Mouse (Mus musculus): ENCODE measurements around the gene Cxcr5. TPM values are rescaled to one million over a fixed set of nuclear protein-coding genes. Genes with fewer than 3 reads are reported as not detected.

Gene Cxcr5
- total RNA-seq, 2 experiments from 2014 or later: 0.23 TPM; not detected in 1

DNA sequence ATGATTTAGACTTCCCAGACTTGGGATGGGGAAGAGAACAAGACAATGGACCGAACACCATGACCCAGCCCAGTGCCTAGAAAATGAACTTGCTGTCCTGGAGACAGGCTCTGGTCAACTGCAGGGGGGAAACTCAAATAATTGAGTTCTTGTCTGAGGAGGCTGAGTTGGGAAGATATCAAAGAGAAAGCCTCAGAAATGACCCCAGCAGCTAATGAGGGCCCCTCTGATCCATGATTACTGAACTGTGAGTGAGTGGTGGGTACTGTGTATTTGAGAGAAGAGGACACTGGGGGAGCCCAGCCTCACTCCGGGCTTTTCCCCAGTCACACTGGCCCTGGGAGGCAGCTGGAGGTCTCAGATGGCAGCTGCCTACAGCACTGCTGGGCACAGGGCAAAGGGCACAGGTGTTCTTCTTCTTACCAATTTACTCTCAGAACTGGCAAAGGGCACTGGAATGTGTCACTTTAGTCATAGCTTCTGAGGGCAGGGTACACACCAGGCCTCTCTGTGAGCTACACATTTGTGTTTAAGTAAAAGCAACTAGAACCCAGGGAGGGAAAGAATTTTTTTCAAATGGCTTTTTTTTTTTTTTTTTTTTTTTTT is 21.8 kb downstream of the Cxcr5 start:
- no peak for DNase-seq (ENCODE audit: low spot score in 2 of 2)

DNA sequence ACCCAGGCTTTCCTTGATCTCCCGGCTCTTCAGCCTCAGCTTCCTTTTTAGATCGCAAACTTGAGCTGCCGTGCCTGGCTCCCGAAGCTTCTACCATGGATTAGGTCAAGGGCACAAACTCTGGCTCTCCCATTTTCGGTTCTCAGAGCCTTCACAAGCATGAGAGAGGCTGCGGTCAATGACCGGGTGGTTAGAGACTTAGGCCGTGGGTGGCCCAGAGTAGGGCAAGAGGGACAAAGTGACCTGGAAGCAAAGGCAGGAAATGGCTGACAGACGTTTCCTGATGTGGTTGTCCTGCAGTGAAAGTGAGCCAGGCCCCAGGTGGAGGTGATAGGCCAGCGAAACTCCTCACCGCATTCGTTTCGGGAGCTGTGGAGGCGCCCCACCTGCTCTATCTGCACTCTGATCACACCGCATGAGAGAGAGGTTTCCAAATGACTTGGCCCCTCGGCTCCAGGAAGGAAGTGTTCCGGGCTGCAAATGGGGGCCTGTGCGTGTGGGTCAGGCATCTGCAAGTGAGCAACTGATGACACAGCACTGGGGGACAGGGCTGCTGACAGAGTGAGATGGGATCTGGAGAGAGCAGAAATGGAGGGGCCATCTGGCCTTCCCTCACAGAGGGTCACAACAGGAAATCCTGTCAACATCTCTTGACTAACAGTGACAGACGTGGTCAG is 23.9 kb downstream of the Cxcr5 start:
- DNase-seq (ENCODE audit: low spot score in 2 of 2): no peak

DNA sequence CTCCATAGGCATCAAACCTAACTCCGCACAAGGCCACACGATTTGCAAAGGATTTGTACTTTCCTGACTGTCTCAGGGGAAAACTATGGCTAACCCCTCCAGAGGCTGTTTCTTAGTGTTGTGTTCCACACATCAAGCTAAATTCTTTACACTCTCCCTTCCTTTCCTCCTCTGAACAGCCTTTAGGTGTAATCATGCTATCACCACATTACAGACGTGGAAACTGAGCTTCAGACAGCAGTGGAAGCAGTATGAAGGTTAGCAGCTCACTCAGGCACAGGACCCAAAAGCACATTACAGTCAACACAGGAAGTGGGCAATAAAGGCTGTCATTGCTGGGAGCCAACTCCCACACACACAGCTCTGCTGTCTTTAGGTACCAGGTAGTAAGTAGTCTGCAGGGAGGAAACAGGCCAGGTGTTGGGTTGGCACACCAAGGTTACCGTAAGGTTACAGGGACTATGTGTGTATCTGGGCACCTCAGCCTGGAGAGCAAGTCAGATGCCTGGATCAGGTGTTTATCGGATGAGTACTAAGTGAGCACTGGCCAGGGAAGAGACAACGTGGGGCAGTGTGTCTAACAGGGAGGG is 28.6 kb downstream of the Cxcr5 start:
- DNase-seq (ENCODE audit: low spot score in 2 of 2): no peak

DNA sequence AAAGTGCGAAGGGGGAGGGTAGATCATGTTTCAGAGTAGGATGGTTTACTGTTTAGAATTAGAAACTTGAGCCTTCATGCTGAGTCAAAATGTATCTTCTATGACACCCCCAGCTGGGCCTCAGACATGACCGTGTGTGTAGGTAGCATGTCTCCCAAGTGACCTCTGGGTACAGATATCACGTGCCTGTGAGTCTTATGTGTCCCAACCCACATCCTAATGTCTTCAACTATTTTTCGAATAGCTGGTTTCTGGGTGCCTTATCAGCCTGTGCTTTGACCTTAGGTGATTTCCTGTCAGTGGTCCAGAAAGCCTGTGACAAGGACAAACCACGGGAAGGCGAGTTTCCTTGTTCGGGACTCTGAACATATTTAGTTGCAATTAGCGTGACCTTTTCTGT is 33.3 kb downstream of the Cxcr5 start:
- DNase-seq (ENCODE audit: low spot score in 2 of 2): no peak

DNA sequence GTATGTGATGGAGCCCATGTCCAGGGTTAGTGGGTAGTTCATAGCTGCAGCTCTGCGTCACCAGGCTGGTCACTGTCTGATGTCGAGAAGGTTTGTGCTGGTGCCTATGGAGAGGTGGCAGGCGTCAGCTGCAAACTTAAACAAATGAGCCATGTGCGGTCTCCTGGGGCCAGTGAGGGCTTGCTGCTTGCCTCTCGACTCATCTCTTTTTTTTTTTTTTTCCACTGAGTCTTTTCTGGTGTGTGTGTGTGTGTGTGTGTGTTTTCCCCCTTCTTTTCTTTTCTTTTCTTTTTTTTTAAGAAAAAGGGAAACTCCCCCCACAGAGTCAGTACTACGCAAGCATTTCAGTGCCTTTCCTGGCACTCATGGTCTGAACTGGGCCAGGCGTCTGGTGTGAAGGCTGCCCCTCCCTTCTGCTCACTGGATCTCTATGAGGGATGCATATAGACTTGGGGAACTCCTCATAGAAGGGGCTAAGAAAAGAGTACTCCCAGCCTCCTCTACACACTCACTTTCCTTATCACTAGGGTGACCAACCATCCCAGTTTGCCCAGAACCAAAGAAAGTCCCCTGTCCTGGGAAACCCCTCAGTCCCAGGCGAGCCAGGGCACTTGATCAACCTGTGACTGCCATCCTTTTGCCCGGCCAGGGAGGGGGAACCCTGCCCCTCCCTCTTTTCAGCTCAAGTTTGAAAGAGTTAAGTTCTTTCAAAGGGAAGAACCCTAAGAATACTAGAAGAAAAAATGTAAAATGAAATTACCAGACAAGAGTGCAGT is 35.2 kb downstream of the Cxcr5 start:
- no peak for DNase-seq (ENCODE audit: low spot score in 2 of 2)

DNA sequence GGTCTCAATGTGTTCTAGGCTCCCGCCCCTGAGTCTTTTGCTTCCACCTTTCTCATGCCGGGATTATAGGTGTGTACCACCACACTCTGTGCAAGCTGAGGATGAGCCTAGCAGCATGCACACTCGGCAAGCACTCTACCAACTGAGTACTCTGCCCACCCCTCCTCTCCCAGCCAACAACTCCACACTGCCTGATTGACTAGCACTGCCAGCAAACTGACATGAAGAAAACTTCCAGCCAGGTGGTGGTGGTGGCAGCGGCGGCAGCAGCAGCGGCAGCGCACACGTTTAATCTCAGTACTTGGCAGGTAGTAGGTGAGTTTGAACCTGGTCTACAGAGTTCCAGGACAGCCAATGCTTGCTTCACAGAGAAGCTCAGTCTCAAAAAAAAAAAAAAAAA is 36.1 kb downstream of the Cxcr5 start:
- DNase-seq (ENCODE audit: low spot score in 2 of 2): no peak

DNA sequence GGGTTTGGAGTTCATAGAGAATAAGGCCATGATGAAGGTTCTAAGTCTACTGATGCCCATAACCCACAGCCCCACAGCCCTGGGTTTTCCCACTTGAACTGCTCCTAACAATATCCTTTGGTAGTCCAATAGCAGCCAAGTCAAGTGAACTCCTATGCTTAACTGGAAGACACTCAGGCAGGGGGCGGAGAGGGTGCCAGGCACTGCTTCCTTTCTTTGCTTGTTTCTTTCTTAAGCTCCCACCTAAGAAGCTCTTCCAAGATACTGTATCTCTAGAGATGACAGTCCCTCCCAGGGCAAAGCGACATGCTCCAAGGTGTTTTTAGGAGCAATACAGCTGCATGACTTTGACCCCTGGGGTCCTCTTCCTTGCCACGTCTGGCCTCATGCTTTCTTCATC is 36.7 kb downstream of the Cxcr5 start:
- no peak for DNase-seq (ENCODE audit: low spot score in 2 of 2)

DNA sequence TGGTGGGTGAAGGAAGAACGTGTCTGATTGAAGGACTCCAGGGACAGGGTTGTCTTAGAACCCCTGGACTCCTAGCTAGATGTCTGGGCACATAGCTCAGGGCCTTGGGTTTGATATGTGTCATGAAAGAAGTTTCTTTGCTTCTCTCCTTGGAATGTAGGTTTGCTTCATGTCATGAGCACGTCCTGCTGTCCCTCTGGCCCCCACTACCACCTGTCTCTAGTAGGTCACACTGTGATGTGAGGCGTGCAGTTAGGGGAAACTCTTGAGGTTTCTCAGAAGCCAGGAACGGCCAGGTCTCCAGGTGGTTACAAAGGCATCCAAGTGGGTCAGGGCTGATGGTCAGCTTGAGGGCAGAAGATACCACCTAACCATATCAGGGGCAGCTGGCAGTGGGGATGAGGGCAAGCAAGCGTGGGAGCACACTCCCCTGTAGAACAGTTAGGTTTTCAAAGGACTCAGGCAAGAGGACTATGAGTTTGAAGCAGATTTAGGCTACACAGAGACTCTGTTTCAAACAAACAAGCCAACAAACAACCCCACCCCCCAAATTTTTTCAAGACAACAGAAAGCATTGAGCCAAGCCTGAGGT is 37.3 kb downstream of the Cxcr5 start:
- no peak for DNase-seq (ENCODE audit: low spot score in 2 of 2)

DNA sequence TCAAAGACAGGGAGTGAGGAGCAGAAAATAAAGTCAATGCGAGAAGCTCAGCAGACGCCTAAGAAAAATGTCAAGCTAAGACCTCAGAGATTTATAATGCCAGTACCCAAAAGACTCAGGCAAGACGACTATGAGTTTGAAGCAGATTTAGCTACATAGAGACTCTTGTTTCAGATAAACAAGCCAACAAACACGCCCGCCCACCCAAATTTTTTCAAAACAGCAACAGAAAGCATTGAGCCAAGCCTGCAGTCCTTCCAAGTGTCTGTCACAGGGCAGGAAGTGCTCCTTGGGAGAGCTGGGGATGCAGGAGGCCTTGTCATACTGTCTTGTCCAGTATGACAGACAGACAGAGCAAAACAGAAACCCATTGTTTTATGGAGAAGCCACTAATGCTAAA is 38.0 kb downstream of the Cxcr5 start:
- no peak for DNase-seq (ENCODE audit: low spot score in 2 of 2)

DNA sequence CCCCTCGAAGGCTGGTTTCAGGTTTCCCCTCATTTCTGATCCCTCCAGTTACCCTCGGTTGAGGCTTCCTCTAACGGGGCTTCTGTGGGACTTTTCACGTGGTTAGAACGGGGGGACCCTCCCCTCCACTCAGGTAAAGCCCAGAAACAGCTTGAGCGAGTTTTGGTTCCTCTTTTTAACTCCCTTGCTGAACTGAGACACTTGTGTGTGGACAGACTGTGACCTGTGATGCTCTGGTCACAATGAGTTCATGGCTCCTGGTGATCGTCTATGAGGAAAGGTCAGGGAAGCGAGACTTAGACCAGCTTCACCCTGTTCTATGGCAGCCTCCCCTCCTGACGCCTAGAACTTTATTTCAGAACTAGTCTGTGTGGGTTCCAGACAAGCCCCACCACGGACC is 39.8 kb downstream of the Cxcr5 start:
- no peak for DNase-seq (ENCODE audit: low spot score in 2 of 2)

DNA sequence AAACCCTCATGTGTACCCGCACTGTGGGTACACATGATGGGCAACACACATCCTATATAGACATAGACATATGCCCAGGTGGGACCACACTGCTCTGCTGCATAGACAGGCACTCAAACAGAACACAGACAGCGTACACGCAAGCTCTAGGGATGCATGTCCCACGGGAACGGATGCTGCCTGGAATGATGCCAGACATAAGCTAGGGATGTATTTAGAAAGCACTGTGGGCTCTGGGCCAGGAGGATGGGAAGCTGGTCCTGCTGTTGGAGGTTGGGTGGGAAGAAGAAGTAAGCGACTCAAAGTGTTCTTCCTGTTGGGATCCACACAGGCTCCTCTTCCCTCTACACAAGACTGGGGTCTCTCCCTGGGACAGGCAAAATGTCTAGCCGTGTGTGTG is 43.6 kb downstream of the Cxcr5 start:
- DNase-seq (ENCODE audit: low spot score in 2 of 2): no peak

DNA sequence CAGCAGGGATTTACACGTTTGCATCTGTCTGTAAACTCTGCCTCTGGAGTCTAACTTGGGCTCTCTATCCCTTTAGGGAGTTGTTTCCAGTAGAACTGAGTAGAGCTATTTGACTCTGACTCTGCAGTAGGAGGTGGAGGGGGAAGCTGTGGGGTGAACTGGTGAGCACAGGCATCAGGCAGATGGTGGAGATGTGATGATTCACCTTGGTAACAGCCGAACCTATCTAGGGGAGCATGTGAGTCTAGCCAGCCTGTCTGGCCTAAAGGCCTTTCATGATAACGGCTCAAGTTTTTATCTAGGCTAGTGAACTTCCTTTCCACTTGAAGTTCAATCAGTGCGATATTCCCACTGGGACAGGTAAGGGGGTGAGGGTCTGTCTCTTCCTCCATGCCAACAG is 44.3 kb downstream of the Cxcr5 start:
- no peak for DNase-seq (ENCODE audit: low spot score in 2 of 2)

DNA sequence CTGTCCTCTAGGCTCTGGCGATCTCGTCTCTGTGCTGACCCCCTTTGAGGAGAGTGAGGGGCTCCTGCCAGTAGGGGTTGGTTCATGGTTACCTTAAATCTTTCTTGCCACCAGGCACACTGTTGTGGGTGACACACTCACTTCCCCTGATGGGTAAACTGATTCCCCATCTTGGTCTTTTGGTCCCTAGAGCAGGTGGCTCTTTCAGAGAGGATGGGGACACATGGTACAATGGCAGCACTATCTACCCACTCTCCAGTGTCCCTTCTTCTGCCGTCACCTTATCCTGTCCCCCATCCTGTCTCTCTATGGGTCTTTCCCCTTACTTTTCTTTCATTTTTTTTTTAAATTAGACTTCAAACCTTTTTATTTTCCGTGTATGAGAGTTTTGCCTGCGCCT is 45.8 kb downstream of the Cxcr5 start:
- DNase-seq (ENCODE audit: low spot score in 2 of 2): no peak

DNA sequence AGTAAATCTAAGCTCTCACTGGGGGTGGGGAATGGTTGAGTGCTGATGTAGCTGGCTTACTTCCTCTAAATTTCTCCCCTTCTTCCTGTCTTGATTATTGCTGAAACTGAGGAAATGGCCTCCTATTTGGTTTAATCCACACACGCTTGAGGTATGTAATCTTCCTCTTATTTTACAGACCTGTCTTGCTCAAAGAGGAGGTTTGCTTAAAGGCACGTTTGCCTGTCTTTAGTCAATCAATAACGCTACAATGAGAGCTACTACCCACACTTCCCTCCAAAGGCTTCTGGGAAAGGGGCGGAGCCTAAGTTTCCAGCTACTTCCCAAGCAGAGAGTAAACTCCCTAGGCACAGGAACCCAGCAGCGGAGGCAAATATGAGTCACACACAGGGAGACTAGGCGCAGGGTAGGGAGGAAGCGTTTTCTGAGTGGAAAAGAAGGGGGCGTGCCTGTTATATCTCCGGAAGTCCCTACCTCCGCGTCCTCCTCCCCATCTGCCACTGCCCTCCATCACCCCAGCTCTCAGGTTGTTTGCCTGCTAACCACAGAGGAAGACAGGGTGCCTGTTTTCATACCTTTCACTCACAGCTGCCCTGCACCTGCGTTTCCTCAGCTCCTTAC is 46.4 kb downstream of the Cxcr5 start:
- DNase-seq (ENCODE audit: low spot score in 2 of 2): no peak

DNA sequence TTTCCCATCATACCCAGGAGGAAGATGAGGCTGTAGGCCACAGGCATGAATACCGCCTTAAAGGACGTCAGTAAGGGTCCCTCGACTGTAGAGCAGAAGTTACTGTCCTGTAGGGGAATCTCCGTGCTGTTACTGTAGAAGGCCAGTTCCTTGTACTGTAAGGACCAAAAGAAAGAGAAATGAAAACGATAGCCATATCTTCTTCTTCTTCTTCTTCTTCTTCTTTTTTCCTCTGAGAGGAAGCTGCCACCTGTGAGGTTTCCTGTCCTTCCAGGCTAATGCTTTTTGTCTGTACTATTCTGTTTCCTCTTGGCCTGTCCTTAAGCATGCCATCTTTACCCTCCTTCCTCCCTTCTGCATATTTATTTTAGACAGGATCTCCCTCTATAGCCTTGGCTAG is 47.5 kb downstream of the Cxcr5 start:
- DNase-seq (ENCODE audit: low spot score in 2 of 2): no peak

DNA sequence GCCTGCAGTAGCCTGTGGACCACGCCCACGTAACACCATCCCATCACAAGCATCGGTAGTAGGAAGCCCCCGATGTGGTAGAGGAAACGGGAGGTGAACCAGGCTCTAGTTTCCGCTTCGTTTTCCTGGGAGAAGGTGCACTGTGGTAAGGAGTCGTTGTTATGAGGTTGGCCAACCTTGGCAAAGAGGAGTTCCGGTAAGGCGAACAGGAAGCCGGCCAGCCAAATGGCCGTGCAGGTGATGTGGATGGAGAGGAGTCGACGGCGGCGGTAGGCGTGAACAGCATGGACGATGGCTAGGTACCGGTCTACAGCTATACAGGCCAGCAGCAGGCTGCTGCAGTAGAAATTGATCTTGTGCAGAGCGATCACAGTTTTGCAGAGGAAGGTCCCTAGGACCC is 48.1 kb downstream of the Cxcr5 start:
- no peak for DNase-seq (ENCODE audit: low spot score in 2 of 2)

DNA sequence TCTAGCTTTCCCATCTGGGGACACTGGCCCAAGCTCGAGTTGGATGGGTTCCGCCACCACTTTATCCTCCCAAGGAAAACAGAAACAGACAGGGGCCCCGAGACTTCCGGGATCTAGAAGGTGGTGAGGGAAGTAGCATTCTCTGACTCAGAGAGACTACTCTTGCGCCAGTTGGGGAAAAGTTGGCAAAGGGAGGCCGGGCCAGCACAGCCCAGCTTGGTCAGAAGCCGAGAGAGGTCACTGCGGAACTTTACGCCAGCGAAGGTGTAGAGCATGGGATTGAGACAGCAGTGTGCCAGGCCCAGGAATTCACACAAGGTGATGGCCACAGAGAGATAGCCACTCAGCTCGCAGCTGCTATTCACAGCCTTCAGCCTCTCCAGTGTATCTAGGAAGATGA is 48.6 kb downstream of the Cxcr5 start:
- no peak for DNase-seq (ENCODE audit: low spot score in 2 of 2)

DNA sequence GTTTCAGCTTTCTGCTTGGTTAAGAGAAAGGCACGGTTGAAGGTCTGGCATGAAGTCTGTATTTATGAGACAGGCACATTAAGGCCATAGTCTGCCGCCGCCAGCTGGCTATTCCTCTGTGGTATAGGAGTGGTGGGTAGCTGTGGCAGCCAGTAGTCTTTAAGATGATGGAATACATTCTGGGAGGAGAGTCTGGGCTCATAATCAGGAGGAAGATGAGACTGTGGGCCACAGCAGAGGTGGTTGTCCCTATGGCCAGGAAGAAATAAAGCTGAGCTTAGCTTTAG is 49.0 kb downstream of the Cxcr5 start:
- no peak for DNase-seq (ENCODE audit: low spot score in 2 of 2)

DNA sequence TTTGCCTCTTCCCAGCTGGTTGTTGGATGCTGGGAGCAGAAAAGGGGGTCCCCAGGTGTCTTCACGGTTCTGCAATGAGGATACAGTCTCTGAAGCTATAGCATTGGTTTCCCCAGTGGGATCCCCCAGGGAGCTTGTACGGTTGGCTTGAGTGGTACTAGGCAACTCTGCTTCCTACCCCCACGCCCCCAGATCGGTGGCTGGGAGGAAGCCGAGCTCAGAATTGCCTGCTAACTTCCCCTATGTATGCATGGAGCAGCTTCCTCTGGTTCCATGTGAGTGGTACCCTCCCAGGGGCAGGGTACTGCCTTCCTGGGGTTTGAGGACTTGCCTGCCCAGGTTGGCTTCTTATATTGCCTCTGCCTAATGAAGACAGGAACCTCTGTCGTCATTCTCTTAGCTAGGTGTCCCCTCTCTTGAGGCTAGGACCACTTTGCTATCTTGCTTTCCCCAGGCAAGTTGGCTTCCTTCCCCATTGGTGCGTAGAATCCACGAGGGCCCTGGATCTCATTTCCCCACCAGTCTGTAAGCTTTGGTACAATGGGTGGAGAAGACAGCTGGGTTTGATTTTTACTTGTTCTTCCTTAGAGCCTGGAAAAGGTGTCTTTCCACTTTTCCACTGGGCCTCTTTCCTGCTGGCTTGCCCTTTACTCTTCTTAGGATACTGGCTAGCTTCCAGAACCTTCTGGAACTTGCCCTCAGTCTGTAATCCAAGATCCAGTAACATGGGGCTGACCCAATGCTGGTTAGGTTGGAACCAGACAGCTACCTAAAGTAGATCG is 49.6 kb downstream of the Cxcr5 start:
- DNase-seq (ENCODE audit: low spot score in 2 of 2): no peak

DNA sequence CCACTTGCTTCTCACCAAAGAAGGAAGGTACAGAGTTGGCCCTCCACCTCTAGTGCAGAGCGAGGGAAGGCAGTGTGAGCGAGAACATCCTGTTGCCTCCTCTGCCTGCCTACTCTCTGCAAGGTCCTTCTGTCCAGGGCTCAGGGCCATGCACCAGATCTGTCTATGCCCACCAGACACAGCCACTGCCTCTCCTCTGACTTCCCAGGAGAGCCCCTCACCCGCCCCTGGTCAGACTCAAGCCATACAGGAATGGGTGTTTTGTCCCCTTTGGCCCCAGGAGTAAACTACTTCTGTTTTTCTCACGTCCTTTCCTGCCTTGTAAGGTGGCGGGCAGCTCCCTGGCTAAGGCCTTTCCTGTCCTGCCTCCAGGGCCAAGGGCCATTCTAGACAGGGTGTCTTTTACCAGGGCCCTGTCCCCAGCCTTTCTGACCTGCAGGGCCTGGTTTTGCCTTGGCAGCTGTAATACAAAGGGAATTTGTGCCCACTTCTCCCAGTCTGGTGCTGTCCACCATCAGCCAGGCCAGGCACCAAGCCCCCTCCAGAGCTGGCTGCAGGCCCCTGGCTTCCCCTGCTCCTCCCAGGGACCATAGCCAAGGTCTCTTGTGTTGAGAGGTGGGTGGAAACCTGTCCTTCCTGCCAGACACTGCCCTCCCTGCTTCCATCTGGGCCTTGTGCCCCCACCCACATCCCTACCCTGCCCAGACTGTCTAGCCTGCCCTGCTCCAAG is 50.6 kb downstream of the Cxcr5 start:
- no peak for DNase-seq (ENCODE audit: low spot score in 2 of 2)
